21 mouse cellular contexts compared by ENCODE assay signal in genomic region chr19:4135229-4135962, GRCm38 (mm10). TPM values are rescaled to one million over a fixed set of nuclear protein-coding genes. Genes with fewer than 3 reads are reported as not detected.
DNase-seq lines count a peak whose midpoint lies in the region; ATAC-seq and TF ChIP-seq lines count a peak whose summit lies in the region.
"Not testable (repeated sequence)": the region's sequence is repeated elsewhere in the genome, so short reads cannot be mapped to it uniquely, and the experiment has no call there.
"Had no signal": no experiment of that assay in that cellular context is flagged by ENCODE, and none has a peak within 500 bp of the region (broad histone marks: within the 10 kb centered on the region; RNA-seq: fewer than 3 reads in every experiment).

No protein-coding gene starts in this region.

- 79% methylated on average over 6 of the region's 6 CpGs for WGBS in liver, embryonic 13.5 days (ENCODE audit: insufficient replicate concordance)

- TF ChIP-seq EP300 in CH12.LX (IDR thresholded peaks at IDR 0.05; ENCODE audit: low read length): peak; percentile 17

- DNase-seq in A20 (ENCODE audit: low read depth, low spot score): peak; percentile 55
- peak; percentile 38 for DNase-seq in CH12.LX (ENCODE audit: extremely low read depth)
- DNase-seq in ES-E14 (ENCODE audit: low read depth, low spot score); liver, embryonic 13.5 days: not testable (repeated sequence)
- peak; percentile 35 for DNase-seq in ZHBTc4 (ENCODE audit: low read depth, low spot score)
- peak; percentile 61 for DNase-seq in induced T-regulatory cell, adult 2 months (ENCODE audit: low read depth)

- not testable (repeated sequence) for TF ChIP-seq POLR2A in CH12.LX (IDR thresholded peaks at IDR 0.05; ENCODE audit: low read depth, low read length); bone marrow macrophage, adult 2 months (IDR thresholded peaks at IDR 0.05; ENCODE audit: borderline replicate concordance, low read depth, low read length)

- H3K4me1 ChIP-seq in CH12.LX (ENCODE audit: control insufficient read depth in 1 of 2, insufficient read depth in 2 of 2) (peaks cover 36 to 90% of the 10 kb centered on the region in 2 experiments), ES-E14 (ENCODE audit: control insufficient read depth in 2 of 2, insufficient read depth in 2 of 2, low read length in 2 of 2, poor library complexity in 1 of 2) (peaks cover 4 to 13% of the 10 kb centered on the region in 2 experiments; a peak in 3 of 4 replicates)
- H3K4me1 ChIP-seq in bone marrow macrophage, adult 2 months (ENCODE audit: control insufficient read depth, insufficient read depth, low read length): peaks cover 25% of the 10 kb centered on the region
- H3K4me1 ChIP-seq in liver, embryonic 13.5 days (replicated peaks): peaks cover 49% of the 10 kb centered on the region

- H3K4me3 ChIP-seq in CH12.LX (replicated peaks in 1 of 3; ENCODE audit: low read depth in 2 of 3, low read length in 2 of 3, poor library complexity in 1 of 3): peak overlapping the region; percentile 37 to 54 (median 41)
- H3K4me3 ChIP-seq in ES-E14 (ENCODE audit: insufficient read depth in 1 of 2, low read depth in 1 of 2, low read length in 2 of 2, poor library complexity in 1 of 2, severe bottlenecking in 1 of 2); bone marrow macrophage, adult 2 months (ENCODE audit: insufficient read depth, low read length); liver, embryonic 13.5 days (replicated peaks): not testable (repeated sequence)

- peaks cover 22 to 59% of the 10 kb centered on the region in 2 experiments for H3K36me3 ChIP-seq in CH12.LX (replicated peaks in 1 of 2; ENCODE audit: control insufficient read depth in 1 of 2, insufficient read depth in 1 of 2, low read length in 1 of 2)
- peaks cover 15% of the 10 kb centered on the region; the same call in 1 of the 2 replicates for H3K36me3 ChIP-seq in ES-E14 (ENCODE audit: control insufficient read depth, insufficient read depth, low read length, poor library complexity, severe bottlenecking)
- H3K36me3 ChIP-seq in liver, embryonic 13.5 days: peaks cover 26% of the 10 kb centered on the region

- in situ Hi-C loops in CH12.LX (cut with MboI; ENCODE audit: low pct_ligation_motif_present, low pct_unique_long_range_greater_than_20kb, low sequenced_read_pairs); ES-E14 (cut with MboI; ENCODE audit: low sequenced_read_pairs in 2 of 2, unreplicated experiment in 2 of 2): not testable (repeated sequence)

- H3K27ac ChIP-seq in CH12.LX (ENCODE audit: insufficient read depth, low read depth) (peak overlapping the region; percentile 99), ES-E14 (ENCODE audit: insufficient read depth, low read depth, low read length, poor library complexity, severe bottlenecking) (peak overlapping the region; percentile 88)
- H3K27ac ChIP-seq in bone marrow macrophage, adult 2 months (ENCODE audit: insufficient read depth, low read depth, low read length): peak overlapping the region; percentile 11; the same call in 1 of the 2 replicates
- H3K27ac ChIP-seq in liver, embryonic 13.5 days: peak overlapping the region; percentile 67

- dilution Hi-C loops in CH12.LX (cut with MboI; ENCODE audit: extremely low pct_ligation_motif_present, extremely low pct_unique_long_range_greater_than_20kb, low sequenced_read_pairs): not testable (repeated sequence)

- peak overlapping the region; percentile 82 for H3K9ac ChIP-seq in CH12.LX (ENCODE audit: insufficient read depth, low read depth)
- not testable (repeated sequence) for H3K9ac ChIP-seq in ES-E14 (ENCODE audit: insufficient read depth, low read depth, low read length, poor library complexity, severe bottlenecking); liver, embryonic 13.5 days

- H3K4me2 ChIP-seq in CH12.LX (ENCODE audit: insufficient read depth, low read depth, poor library complexity, severe bottlenecking): peak overlapping the region; percentile 30
- peak overlapping the region; percentile 43 for H3K4me2 ChIP-seq in liver, embryonic 13.5 days

- H3K79me2 ChIP-seq in CH12.LX (replicated peaks; ENCODE audit: control insufficient read depth, extremely low read depth, insufficient read depth, poor library complexity, severe bottlenecking): not testable (repeated sequence)

- H3K9me3 ChIP-seq in CH12.LX (replicated peaks; ENCODE audit: low read length); ES-E14 (ENCODE audit: control insufficient read depth, insufficient read depth, low read depth, low read length); liver, embryonic 13.5 days (replicated peaks): not testable (repeated sequence)

- not testable (repeated sequence) for ATAC-seq in liver, embryonic 13.5 days (ENCODE audit: low read depth)
- ATAC-seq in megakaryocyte, adult 5-6 weeks (ENCODE audit: poor library complexity, severe bottlenecking): 0 out of 2 replicates have a peak, but pooled peaks have one; percentile 8

- not testable (repeated sequence) for TF ChIP-seq CTCF in CH12.LX (conservative IDR thresholded peaks at IDR 0.05 in 1 of 2, IDR thresholded peaks at IDR 0.05 in 1 of 2; ENCODE audit: low read depth in 2 of 2, low read length in 2 of 2); bone marrow macrophage, adult 2 months (IDR thresholded peaks at IDR 0.05; ENCODE audit: low read depth, low read length)

- TF ChIP-seq RAD21 in CH12.LX (IDR thresholded peaks at IDR 0.05; ENCODE audit: low read depth, low read length): not testable (repeated sequence)

- not testable (repeated sequence) for H3K27me3 ChIP-seq in CH12.LX (replicated peaks)
- H3K27me3 ChIP-seq in liver, embryonic 13.5 days: peaks cover 11% of the 10 kb centered on the region; the same call in 1 of the 2 replicates

TF ChIP-seq in CH12.LX, 34 proteins besides CTCF, POLR2A, EP300 and RAD21:
- TF ChIP-seq ZNF384 (IDR thresholded peaks at IDR 0.05; ENCODE audit: low read depth, low read length): peak; percentile 82

RNA-seq across cellular contexts. Expression of gene Gpr152, which starts 4.2 kb away (rescaled TPM):
- total RNA-seq in CH12.LX (2012; rRNA removed) (0.17 and 0.25 TPM in 2 replicates), CH12.LX (2014; rRNA removed) (0.05 TPM in 1 of 2 replicates, not detected in the other), ES-E14 (2012; rRNA removed) (0.13 and 0.26 TPM in 2 replicates)
- 0.71 and 0.82 TPM in 2 replicates for polyA plus RNA-seq in CH12.LX (2012; ENCODE audit: insufficient read length, low read depth)
- polyA plus RNA-seq in bone marrow macrophage, adult 2 months (2012; ENCODE audit: insufficient read depth, insufficient read length, missing spikeins): not detected in 2 replicates
- 0.02 TPM in 1 of 2 replicates, not detected in the other for polyA plus RNA-seq in liver, embryonic 13.5 days (2015; fragmentation: Nextera tagmentation; extraction: Ambion mirVana)
- total RNA-seq in megakaryocyte, adult 5-6 weeks (2015): not detected in 2 replicates
- total RNA-seq in megakaryocyte, adult 5-6 weeks (2017): not detected in 2 replicates
- total RNA-seq: adrenal gland, postnatal 10 days; gastrocnemius, adult 2 months; gastrocnemius, postnatal 25 days; granulocyte monocyte progenitor cell, adult 5-6 weeks; heart, adult 8-10 months; heart, postnatal 36 days had no signal
- polyA plus RNA-seq: embryonic facial prominence, embryonic 10.5 days; forebrain, embryonic 10.5 days; forebrain, embryonic 14.5 days; heart, embryonic 12.5 days; hindbrain, embryonic 11.5 days; intestine, embryonic 14.5 days had no signal

RNA-seq across cellular contexts. Expression of gene Cabp4, which starts 8.4 kb away (rescaled TPM):
- 2.8 and 3.3 TPM in 2 replicates for total RNA-seq in CH12.LX (2012; rRNA removed)
- 6.4 and 6.9 TPM in 2 replicates for total RNA-seq in CH12.LX (2014; rRNA removed)
- polyA plus RNA-seq in CH12.LX (2012; ENCODE audit: insufficient read length, low read depth): 11.8 and 14.7 TPM in 2 replicates
- 1.3 and 1.8 TPM in 2 replicates for total RNA-seq in ES-E14 (2012; rRNA removed)
- not detected in 2 replicates for polyA plus RNA-seq in bone marrow macrophage, adult 2 months (2012; ENCODE audit: insufficient read depth, insufficient read length, missing spikeins)
- 0.07 and 0.13 TPM in 2 replicates for polyA plus RNA-seq in liver, embryonic 13.5 days (2015; fragmentation: Nextera tagmentation; extraction: Ambion mirVana)
- 0.14 and 0.22 TPM in 2 replicates for total RNA-seq in megakaryocyte, adult 5-6 weeks (2015)
- not detected in 2 replicates for total RNA-seq in megakaryocyte, adult 5-6 weeks (2017)
- total RNA-seq: gastrocnemius, adult 2 months; gastrocnemius, postnatal 25 days; granulocyte monocyte progenitor cell, adult 5-6 weeks; heart, adult 8-10 months had no signal
- polyA plus RNA-seq: embryonic facial prominence, embryonic 14.5 days; forebrain, embryonic 10.5 days; hindbrain, embryonic 11.5 days; intestine, embryonic 14.5 days had no signal

RNA-seq across cellular contexts. Expression of gene Aip, which starts 9.7 kb away (rescaled TPM):
- total RNA-seq in CH12.LX (2012; rRNA removed) (37.5 and 39.7 TPM in 2 replicates), CH12.LX (2014; rRNA removed) (10.8 and 11.7 TPM in 2 replicates), ES-E14 (2012; rRNA removed) (26.9 and 27.9 TPM in 2 replicates)
- 64.8 and 87.9 TPM in 2 replicates for polyA plus RNA-seq in CH12.LX (2012; ENCODE audit: insufficient read length, low read depth)
- 75.1 and 75.6 TPM in 2 replicates for polyA plus RNA-seq in bone marrow macrophage, adult 2 months (2012; ENCODE audit: insufficient read depth, insufficient read length, missing spikeins)
- 37.7 and 38.9 TPM in 2 replicates for polyA plus RNA-seq in liver, embryonic 13.5 days (2015; fragmentation: Nextera tagmentation; extraction: Ambion mirVana)
- total RNA-seq in megakaryocyte, adult 5-6 weeks (2015): 111 and 139 TPM in 2 replicates
- total RNA-seq in megakaryocyte, adult 5-6 weeks (2017): 72.5 and 76.7 TPM in 2 replicates

RNA-seq across cellular contexts. Expression of gene Coro1b, which starts 13.0 kb away (rescaled TPM):
- total RNA-seq in CH12.LX (2012; rRNA removed) (172 and 194 TPM in 2 replicates), CH12.LX (2014; rRNA removed) (154 and 179 TPM in 2 replicates), ES-E14 (2012; rRNA removed) (73.8 and 85.3 TPM in 2 replicates)
- polyA plus RNA-seq in CH12.LX (2012; ENCODE audit: insufficient read length, low read depth): 265 and 293 TPM in 2 replicates
- 276 and 314 TPM in 2 replicates for polyA plus RNA-seq in bone marrow macrophage, adult 2 months (2012; ENCODE audit: insufficient read depth, insufficient read length, missing spikeins)
- polyA plus RNA-seq in liver, embryonic 13.5 days (2015; fragmentation: Nextera tagmentation; extraction: Ambion mirVana): 70.7 and 72.6 TPM in 2 replicates
- total RNA-seq in megakaryocyte, adult 5-6 weeks (2015): 279 and 345 TPM in 2 replicates
- 142 and 161 TPM in 2 replicates for total RNA-seq in megakaryocyte, adult 5-6 weeks (2017)

RNA-seq across cellular contexts. Expression of gene Ptprcap, which starts 18.0 kb away (rescaled TPM):
- total RNA-seq in CH12.LX (2012; rRNA removed): 438 and 452 TPM in 2 replicates
- total RNA-seq in CH12.LX (2014; rRNA removed): 380 and 447 TPM in 2 replicates
- polyA plus RNA-seq in CH12.LX (2012; ENCODE audit: insufficient read length, low read depth): 296 and 343 TPM in 2 replicates
- total RNA-seq in ES-E14 (2012; rRNA removed): 9.5 and 15.1 TPM in 2 replicates
- polyA plus RNA-seq in bone marrow macrophage, adult 2 months (2012; ENCODE audit: insufficient read depth, insufficient read length, missing spikeins): 0.87 and 2.3 TPM in 2 replicates
- polyA plus RNA-seq in liver, embryonic 13.5 days (2015; fragmentation: Nextera tagmentation; extraction: Ambion mirVana): 18.8 and 21.3 TPM in 2 replicates
- total RNA-seq in megakaryocyte, adult 5-6 weeks (2015): 30.5 and 42.1 TPM in 2 replicates
- total RNA-seq in megakaryocyte, adult 5-6 weeks (2017): 43.9 and 44.8 TPM in 2 replicates
- polyA plus RNA-seq: embryonic facial prominence, embryonic 10.5 days; forebrain, embryonic 10.5 days had no signal

Comparison
In these comparisons a context has a peak if more than half of its experiments do, and no peak if none do; other contexts are left out.
1. H3K27ac ChIP-seq: peak in every context shown above with its lines; median percentile 99 in CH12.LX; 88 in ES-E14; 67 in liver, embryonic 13.5 days; 11 in bone marrow macrophage, adult 2 months.